Mouse (Mus musculus) olfactory bulb, adult 2 months (tissue): ENCODE results near the gene Fcna.

ENCODE experiments used
- CTCF ChIP-seq: fragments of 200-500 bp; IDR thresholded peaks from 2 replicates; pipeline ENCODE4 v1.5.1; 2012; ENCODE audit warnings: low read depth, mild to moderate bottlenecking, low read length, moderate library complexity; ENCODE audit not compliant: insufficient read depth
- POLR2A ChIP-seq: fragments of 200-500 bp; IDR thresholded peaks from 2 replicates; pipeline ENCODE4 v1.6.1; 2012; ENCODE audit warnings: mild to moderate bottlenecking, low read depth, low read length, moderate library complexity; ENCODE audit not compliant: insufficient read depth

DNA sequence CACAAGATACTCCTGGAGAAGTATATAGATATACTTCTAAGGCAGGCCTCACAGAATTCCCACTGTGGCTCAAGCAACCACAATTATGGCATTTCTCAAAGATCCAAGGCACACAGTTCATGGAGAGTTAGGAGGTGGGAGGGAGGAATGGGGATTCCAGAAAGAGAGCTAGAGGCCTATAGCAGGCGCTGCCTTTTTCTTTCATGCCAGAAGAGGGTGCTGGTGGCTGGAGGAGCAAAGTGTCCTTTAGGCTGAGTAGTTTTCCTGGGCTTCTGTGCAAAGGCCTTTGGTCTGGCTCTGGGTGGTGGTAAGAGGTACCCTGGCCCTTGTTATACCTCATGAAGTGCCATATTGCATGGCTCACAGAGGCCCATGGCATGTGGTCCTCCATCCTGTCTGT, 6.2 kb upstream of the Fcna start:
- TF ChIP-seq POLR2A (no peak), CTCF (no peak)
